Mouse (Mus musculus) liver, postnatal 0 days (tissue): Measurements from ENCODE around the gene Prx.

Experiments
- CTCF ChIP-seq: sonication (generic); IDR thresholded peaks from 2 replicates; pipeline ENCODE4 v1.5.1; 2016; ENCODE audit warnings: antibody characterized with exemption, low read depth
- EP300 ChIP-seq: IDR thresholded peaks from 2 replicates; pipeline ENCODE4 v1.6.1; 2016; ENCODE audit warnings: antibody characterized with exemption, low read depth, mild to moderate bottlenecking

- TF ChIP-seq CTCF (peak; percentile 84), EP300 (peak; percentile 46)
Observed at GRCm38 (mm10) chr7:27474490-27474954, 24.6 kb upstream of the Prx start.
